Mouse (Mus musculus) intestine, embryonic 15.5 days (tissue): ENCODE measurements around the gene Trmt61a. TPM values are rescaled to one million over a fixed set of nuclear protein-coding genes. Genes with fewer than 3 reads are reported as not detected.
"Not testable (repeated sequence)": the region's sequence is repeated elsewhere in the genome, so short reads cannot be mapped to it uniquely, and the experiment has no call there.

Experiments used
- ATAC-seq: fragments of 200-750 bp; cut with Nextera tagmentation; 2 replicates; pipeline ENCODE4 v1.8.0; 2017; ENCODE audit warnings: moderate TSS enrichment, moderate library complexity
- H3K27ac ChIP-seq: fragments of 300-500 bp; sonication (generic); 2 replicates; pipeline ENCODE4 v1.5.1; 2015; ENCODE audit warnings: mild to moderate bottlenecking, inconsistent platforms
- H3K27me3 ChIP-seq: fragments of 300-500 bp; sonication (generic); replicated peaks from 2 replicates; pipeline ENCODE4 v1.6.1; 2015; ENCODE audit warnings: inconsistent platforms
- H3K36me3 ChIP-seq: fragments of 300-500 bp; sonication (generic); 2 replicates; pipeline ENCODE4 v1.6.1; 2015; ENCODE audit warnings: inconsistent platforms
- H3K4me1 ChIP-seq: fragments of 300-500 bp; sonication (generic); replicated peaks from 2 replicates; pipeline ENCODE4 v1.6.1; 2015; ENCODE audit warnings: inconsistent platforms
- H3K4me2 ChIP-seq: fragments of 300-500 bp; sonication (generic); replicated peaks from 2 replicates; pipeline ENCODE4 v1.6.1; 2015; ENCODE audit warnings: mild to moderate bottlenecking, inconsistent platforms
- H3K4me3 ChIP-seq: fragments of 300-500 bp; sonication (generic); replicated peaks from 2 replicates; pipeline ENCODE4 v1.5.1; 2015; ENCODE audit warnings: inconsistent platforms
- H3K9ac ChIP-seq: fragments of 300-500 bp; sonication (generic); 2 replicates; pipeline ENCODE4 v1.6.1; 2015; ENCODE audit warnings: inconsistent platforms
- H3K9me3 ChIP-seq: fragments of 300-500 bp; sonication (generic); 2 replicates; pipeline ENCODE4 v1.6.1; 2016; ENCODE audit warnings: inconsistent platforms
- WGBS: fragments of 180-500 bp; shearing (Covaris S2); methylation state at CpG from one replicate; pipeline ENCODE4 v1.1.7; 2015; 5-methylcytosine and 5-hydroxymethylcytosine counted together
- polyA plus RNA-seq: library from polyadenylated mRNA; unstranded; fragments of >200 nt; fragmentation: Nextera tagmentation; extraction: Ambion mirVana; gene quantifications from 2 replicates; pipeline ENCODE4 v1.2.1, GENCODE M21; 2015

Trmt61a gene
- 12.6 and 16.4 TPM in 2 replicates for polyA plus RNA-seq

DNA sequence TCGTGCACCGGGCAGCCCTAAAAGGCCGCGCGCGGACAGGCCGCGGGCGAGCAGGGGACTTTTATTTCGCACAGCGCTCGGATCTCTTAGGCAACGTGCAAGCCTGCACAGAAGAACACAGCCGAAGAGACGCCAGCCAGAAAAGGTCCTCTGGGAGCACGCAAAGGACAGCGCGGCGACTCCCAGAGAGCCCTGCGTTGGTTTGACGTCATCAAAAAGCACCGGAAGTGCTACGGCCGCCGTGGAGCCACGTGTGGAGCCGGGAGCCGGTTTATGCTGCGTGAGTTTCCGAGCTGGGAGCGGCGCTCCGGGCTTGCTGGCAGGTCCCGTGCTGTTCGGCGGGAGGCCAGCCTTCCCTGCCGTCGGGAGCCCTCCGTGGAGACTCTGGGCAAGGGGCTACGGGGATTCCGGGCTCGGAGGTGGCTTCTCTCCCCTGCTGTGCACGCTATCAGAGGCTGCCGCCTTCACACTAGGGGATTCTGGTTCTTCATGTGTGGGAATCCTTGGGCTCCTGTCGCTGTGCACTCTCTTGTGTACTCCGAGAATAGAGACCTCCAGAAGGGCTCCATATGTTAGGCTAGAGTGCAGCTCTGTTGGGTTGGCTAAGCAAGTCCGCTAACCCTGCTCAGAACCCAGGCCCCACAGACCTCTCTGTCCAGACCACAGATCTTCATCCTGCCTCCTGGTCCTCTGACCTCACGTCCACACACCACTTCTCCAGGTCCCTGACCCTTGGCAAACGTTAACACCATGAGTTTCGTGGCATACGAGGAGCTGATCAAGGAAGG lies at the start of gene Trmt61a:
Trmt61a (plus strand) TSS at position 224 of the 788 bp plus-strand sequence.
- ATAC-seq = peak; percentile 73
- Histone ChIP-seq H3K4me1 (peaks cover 54% of the 10 kb centered on the region), H3K4me3 (peak within 1 kb of the TSS; percentile 66), H3K9ac (peak within 1 kb of the TSS; percentile 57), H3K9me3 (no peaks in the 10 kb centered on the region), H3K4me2 (peak within 1 kb of the TSS; percentile 79), H3K36me3 (no peaks in the 10 kb centered on the region; the same call in 1 of the 2 replicates), H3K27me3 (0 out of 2 replicates have a peak, but pooled peaks cover 8% of the 10 kb centered on the region), H3K27ac (peak within 1 kb of the TSS; percentile 97)
- WGBS = under 1% methylated on average over 51 of the region's 51 CpGs

GRCm38 (mm10) chr12:111648061-111648645 lies 29.8 kb upstream of the Trmt61a start:
- WGBS = 61% methylated on average over 6 of the region's 6 CpGs
- no peak overlapping the region for H3K4me3 ChIP-seq
- ATAC-seq = peak; percentile 75

GRCm38 (mm10) chr12:111652953-111653352 lies 25.0 kb upstream of the Trmt61a start:
- H3K4me1 ChIP-seq = no peaks in the 10 kb centered on the region
- H3K27ac ChIP-seq = no peak overlapping the region
- H3K9me3 ChIP-seq = no peaks in the 10 kb centered on the region
- H3K27me3 ChIP-seq = no peaks in the 10 kb centered on the region
- WGBS = 80% methylated on average over 3 of the region's 3 CpGs
- H3K4me2 ChIP-seq = no peak overlapping the region
- peaks cover 18% of the 10 kb centered on the region; the same call in 1 of the 2 replicates for H3K36me3 ChIP-seq
- H3K9ac ChIP-seq = no peak overlapping the region
- ATAC-seq = no peak
- no peak overlapping the region for H3K4me3 ChIP-seq

More at GRCm38 (mm10) chr12:111648061-111648645, 29.8 kb upstream of the Trmt61a start:
- H3K36me3 ChIP-seq = peaks cover 27% of the 10 kb centered on the region
- no peak overlapping the region for H3K4me2 ChIP-seq
- 0 out of 2 replicates have a peak overlapping the region, but pooled peaks have one; percentile 22 for H3K27ac ChIP-seq
- no peaks in the 10 kb centered on the region for H3K9me3 ChIP-seq
- H3K9ac ChIP-seq = no peak overlapping the region
- no peaks in the 10 kb centered on the region for H3K27me3 ChIP-seq
- H3K4me1 ChIP-seq = no peaks in the 10 kb centered on the region

GRCm38 (mm10) chr12:111653434-111653833 lies 24.5 kb upstream of the Trmt61a start:
- Histone ChIP-seq H3K27ac (no peak overlapping the region), H3K4me3 (no peak overlapping the region), H3K4me2 (no peak overlapping the region), H3K4me1 (no peaks in the 10 kb centered on the region), H3K9me3 (no peaks in the 10 kb centered on the region), H3K36me3 (peaks cover 15% of the 10 kb centered on the region; the same call in 1 of the 2 replicates), H3K27me3 (no peaks in the 10 kb centered on the region), H3K9ac (no peak overlapping the region)
- ATAC-seq = peak; percentile 75
- 32% methylated on average over 3 of the region's 3 CpGs for WGBS

DNA sequence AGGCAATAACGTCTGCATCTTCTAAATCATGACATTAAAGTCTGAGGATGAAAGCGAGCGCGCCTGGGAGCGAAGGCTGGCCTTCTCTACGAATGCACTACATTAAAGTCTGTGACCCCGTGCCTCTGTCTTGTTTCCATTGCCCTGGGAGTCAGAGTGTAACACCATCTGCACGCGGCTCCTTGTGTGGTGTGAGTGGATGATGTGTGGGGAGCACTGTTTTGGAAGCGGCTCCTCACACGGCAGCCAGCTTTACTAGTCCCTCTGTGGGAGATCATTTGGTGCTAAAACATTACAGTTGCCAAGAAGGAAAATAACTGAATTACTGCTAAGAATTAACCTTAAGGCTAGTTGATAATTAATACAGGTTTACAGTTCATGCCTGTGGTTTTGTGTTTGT lies 22.2 kb upstream of the Trmt61a start:
- H3K27me3 ChIP-seq = no peaks in the 10 kb centered on the region
- H3K9me3 ChIP-seq = no peaks in the 10 kb centered on the region
- H3K9ac ChIP-seq = no peak overlapping the region
- no peak overlapping the region for H3K27ac ChIP-seq
- ATAC-seq = no peak
- H3K36me3 ChIP-seq = peaks cover 18% of the 10 kb centered on the region; the same call in 1 of the 2 replicates
- H3K4me2 ChIP-seq = no peak overlapping the region
- 94% methylated on average over 11 of the region's 11 CpGs for WGBS
- no peaks in the 10 kb centered on the region for H3K4me1 ChIP-seq
- no peak overlapping the region for H3K4me3 ChIP-seq

DNA sequence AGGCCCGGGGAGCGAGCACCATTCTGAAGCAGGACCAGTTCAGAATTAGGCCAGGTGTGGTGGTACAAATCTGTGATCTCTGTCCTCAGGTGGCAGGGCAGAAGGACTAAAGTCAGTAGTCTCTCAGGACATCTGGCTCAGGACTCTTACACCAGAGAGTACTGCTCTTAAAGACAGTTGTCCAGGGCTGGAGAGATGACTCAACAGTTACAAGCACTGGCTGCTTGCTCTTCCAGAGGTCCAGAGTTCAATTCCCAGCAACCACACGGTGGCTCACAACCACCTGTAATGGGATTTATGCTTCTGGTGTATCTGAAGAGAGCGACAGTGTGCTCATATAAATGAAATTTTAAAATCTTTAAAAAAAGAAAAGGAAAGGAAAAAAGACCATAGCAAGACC lies 18.6 kb upstream of the Trmt61a start:
- no peak overlapping the region for H3K27ac ChIP-seq
- ATAC-seq = no peak
- no peaks in the 10 kb centered on the region for H3K9me3 ChIP-seq
- H3K4me3 ChIP-seq = no peak overlapping the region
- peaks cover 15% of the 10 kb centered on the region; the same call in 1 of the 2 replicates for H3K36me3 ChIP-seq
- H3K4me1 ChIP-seq = peaks cover 11% of the 10 kb centered on the region
- 97% methylated on average over 4 of the region's 4 CpGs for WGBS
- H3K4me2 ChIP-seq = no peak overlapping the region
- H3K27me3 ChIP-seq = no peaks in the 10 kb centered on the region
- H3K9ac ChIP-seq = no peak overlapping the region

DNA sequence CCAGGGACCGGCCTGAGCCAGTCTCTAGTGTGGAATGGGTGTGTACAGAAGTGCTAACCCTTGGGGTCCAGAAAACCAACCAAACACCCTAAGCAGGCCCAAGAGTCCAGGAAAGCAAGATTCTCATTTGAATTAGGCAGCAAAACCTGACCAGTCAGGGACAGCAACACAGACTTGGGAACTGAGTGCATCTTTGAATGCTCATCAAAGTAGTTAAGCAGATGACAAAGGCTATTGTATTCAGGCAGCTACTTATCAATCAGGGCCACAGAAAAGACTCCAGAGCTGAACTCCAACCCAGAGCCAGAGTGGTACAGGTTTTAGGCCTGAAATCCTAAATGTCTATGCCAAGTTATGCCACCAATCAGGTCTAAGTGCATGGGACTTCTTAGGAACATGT lies 17.3 kb upstream of the Trmt61a start:
- ATAC-seq = no peak
- WGBS = 96% methylated on average over 1 of the region's 1 CpGs
- Histone ChIP-seq H3K4me2 (no peak overlapping the region), H3K9ac (no peak overlapping the region), H3K9me3 (no peaks in the 10 kb centered on the region), H3K36me3 (peaks cover 14% of the 10 kb centered on the region; the same call in 1 of the 2 replicates), H3K27me3 (no peaks in the 10 kb centered on the region), H3K27ac (no peak overlapping the region), H3K4me3 (no peak overlapping the region), H3K4me1 (peaks cover 13% of the 10 kb centered on the region)

GRCm38 (mm10) chr12:111661554-111661953 lies 16.4 kb upstream of the Trmt61a start:
- peaks cover 12% of the 10 kb centered on the region; the same call in 1 of the 2 replicates for H3K36me3 ChIP-seq
- ATAC-seq, H3K27me3 ChIP-seq, H3K9me3 ChIP-seq, H3K9ac ChIP-seq, H3K4me3 ChIP-seq, H3K4me2 ChIP-seq, H3K27ac ChIP-seq: not testable (repeated sequence)
- 95% methylated on average over 11 of the region's 11 CpGs for WGBS
- H3K4me1 ChIP-seq = peaks cover 15% of the 10 kb centered on the region

DNA sequence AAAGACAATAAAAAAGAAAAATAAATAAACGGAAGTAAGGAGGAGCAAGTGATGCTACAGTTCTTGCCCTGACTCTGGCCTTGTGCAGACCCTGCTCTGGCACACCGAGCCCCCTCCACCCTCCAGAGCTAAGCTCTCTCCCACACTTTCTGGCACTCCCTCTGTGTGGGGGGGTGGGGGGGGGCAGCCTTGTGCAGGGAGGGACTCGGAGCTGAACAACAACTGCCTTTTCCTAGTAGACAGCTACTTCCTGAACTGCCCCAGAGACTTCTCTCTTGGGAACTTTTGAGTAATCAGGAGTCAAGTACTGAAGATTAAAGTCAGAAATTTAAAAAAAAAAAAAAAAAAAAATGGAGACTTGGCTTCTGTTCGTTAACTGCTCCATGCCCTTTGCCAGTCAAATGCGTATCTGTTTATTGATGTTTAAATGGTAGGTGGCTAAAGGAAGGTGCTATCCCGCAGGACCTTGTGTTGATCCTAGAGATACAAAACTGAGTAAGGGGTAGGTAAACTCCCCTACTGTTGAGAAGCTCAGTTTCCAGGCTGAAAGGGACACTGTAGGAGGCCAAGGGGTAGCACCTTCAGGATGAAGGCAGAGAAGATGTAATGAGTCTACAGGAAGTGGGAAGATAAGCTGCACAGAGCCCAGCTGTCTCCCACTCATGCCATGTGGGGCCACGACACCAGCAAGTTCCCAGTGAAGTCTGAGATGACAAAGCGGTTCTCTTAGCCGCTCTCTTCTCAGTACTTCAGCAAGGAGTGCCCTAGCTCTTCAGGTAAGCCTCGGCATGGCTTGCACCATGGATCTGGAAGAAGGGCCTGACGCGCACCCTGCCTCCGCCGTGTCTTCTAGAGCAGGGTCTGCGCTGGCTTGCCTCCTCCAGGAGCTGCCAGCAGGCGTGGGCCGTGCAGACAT lies 14.4 kb upstream of the Trmt61a start:
- Histone ChIP-seq H3K9me3 (no peaks in the 10 kb centered on the region), H3K27ac (peak overlapping the region; percentile 79), H3K4me3 (no peak overlapping the region), H3K9ac (no peak overlapping the region), H3K4me2 (peak overlapping the region; percentile 38), H3K36me3 (peaks cover 5% of the 10 kb centered on the region; the same call in 1 of the 2 replicates), H3K27me3 (no peaks in the 10 kb centered on the region), H3K4me1 (peaks cover 16% of the 10 kb centered on the region)
- no peak for ATAC-seq
- 56% methylated on average over 17 of the region's 17 CpGs for WGBS

DNA sequence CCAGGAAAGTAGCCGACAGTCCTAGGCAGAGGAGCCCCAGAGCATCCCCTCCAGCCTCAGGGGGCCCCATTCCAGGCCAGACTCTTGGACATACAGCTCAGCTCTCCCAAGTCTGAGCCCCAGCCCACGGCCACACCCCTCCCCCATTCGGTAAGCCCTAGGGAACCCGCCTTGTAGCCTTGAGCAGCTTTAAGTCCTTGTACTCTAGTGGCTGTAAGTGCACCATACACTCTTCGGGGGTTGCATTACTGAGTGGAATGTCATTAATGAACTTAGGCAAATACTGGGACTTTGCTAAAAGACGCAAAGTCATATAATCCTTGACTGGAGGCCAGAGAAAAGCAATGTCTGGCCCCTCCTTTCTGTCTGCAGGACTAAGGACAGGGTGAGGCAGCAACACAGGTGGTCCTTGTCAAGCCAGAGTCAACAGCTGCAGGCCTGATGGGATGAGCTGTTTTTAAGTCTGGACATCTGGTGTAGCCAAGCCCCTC lies 13.7 kb upstream of the Trmt61a start:
- Histone ChIP-seq H3K36me3 (peaks cover 3% of the 10 kb centered on the region; the same call in 1 of the 2 replicates), H3K9me3 (no peaks in the 10 kb centered on the region), H3K9ac (no peak overlapping the region), H3K27ac (peak overlapping the region; percentile 79), H3K27me3 (no peaks in the 10 kb centered on the region), H3K4me1 (peaks cover 23% of the 10 kb centered on the region), H3K4me2 (peak overlapping the region; percentile 38), H3K4me3 (no peak overlapping the region)
- WGBS = 24% methylated on average over 6 of the region's 6 CpGs
- peak; percentile 50 for ATAC-seq

DNA sequence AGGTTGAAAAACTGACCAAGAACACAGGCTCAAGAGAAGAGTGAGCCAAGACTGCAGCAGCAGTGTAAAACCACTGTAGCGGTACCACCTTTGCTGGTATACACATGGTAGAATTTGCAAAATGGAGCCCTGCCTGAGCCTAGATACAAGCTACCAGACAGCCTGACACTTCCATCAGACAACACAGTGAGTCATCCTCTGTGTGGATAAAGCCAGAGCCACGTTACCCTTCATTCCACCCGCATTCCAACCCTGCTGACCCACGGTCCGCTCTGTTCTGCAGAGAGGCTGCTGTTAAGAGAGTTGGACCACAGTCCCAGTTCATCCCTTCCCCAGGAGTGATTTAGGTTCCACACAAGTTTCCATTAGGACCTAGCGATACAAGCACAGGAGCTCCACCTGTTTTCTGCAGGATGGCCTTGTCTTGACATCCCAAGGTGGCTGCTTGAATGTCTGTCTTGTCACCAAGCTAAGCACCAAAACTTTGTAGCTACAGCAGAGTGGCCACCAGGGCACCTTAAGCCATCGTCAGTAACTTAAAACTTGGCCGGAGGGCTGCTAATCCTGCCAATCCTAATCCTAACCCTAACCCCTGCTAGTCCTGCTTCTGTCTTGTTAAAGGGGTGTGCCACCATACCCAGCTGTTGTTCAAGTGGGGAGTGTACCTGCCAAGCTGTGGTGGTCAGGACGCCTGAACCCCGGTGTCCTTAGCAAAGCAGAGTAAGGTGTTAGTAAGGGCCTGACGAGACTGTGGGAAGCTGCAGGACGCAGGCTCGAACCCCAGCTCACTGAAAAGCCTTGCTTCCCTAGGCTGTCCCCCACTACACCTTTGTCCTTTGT lies 12.6 kb upstream of the Trmt61a start:
- no peaks in the 10 kb centered on the region for H3K27me3 ChIP-seq

More for the DNA sequence above, 12.6 kb upstream of the Trmt61a start:
- WGBS = 76% methylated on average over 13 of the region's 13 CpGs
- Histone ChIP-seq H3K4me1 (peaks cover 34% of the 10 kb centered on the region), H3K36me3 (no peaks in the 10 kb centered on the region), H3K27ac (no peak overlapping the region), H3K9ac (no peak overlapping the region), H3K9me3 (no peaks in the 10 kb centered on the region), H3K4me3 (no peak overlapping the region), H3K4me2 (no peak overlapping the region)
- ATAC-seq = no peak
